Mouse (Mus musculus) testis, postnatal 10 days (tissue): Measurements from ENCODE around the gene Cobll1.

Experiments
- DNase-seq: peaks from one replicate; pipeline ENCODE4 v3.0.0; 2021; ENCODE audit warnings: low spot score

The Cobll1 gene

DNA sequence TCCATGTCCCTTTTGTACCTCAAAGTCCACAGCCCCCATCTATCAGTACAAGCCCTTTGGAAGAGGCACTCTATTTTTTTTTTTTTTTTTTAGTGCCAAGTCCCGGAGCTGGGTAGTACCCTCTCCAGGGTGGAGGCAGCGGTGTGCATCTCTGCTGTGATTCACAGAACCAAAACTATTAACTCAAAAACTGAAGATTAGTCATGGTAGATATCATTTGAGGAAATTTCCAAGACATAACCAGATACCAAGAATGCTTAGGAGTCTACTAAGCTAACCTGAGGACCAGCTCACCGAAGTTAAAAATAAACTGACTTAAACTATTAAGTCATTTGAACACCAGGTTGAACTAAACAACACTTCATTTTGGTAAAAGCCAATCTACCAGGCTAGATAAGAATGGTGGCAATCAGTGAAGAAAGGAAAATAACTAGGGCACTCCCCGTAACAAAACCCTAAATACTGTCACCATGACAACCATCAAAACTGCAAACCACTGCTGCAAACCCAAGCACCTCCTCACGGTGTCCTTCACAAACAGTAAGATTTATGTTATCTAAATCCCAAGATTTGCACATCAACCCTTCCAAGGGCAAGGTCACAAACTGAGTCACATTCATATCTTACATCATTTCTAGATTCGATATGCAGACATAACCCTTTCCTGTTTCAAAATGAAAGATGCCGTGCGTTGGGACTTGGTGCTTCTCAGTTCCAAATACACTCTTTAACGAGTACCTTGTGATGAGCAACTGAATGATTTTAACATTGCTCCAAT is 43.8 kb downstream of the Cobll1 start:
- DNase-seq, result no peak

DNA sequence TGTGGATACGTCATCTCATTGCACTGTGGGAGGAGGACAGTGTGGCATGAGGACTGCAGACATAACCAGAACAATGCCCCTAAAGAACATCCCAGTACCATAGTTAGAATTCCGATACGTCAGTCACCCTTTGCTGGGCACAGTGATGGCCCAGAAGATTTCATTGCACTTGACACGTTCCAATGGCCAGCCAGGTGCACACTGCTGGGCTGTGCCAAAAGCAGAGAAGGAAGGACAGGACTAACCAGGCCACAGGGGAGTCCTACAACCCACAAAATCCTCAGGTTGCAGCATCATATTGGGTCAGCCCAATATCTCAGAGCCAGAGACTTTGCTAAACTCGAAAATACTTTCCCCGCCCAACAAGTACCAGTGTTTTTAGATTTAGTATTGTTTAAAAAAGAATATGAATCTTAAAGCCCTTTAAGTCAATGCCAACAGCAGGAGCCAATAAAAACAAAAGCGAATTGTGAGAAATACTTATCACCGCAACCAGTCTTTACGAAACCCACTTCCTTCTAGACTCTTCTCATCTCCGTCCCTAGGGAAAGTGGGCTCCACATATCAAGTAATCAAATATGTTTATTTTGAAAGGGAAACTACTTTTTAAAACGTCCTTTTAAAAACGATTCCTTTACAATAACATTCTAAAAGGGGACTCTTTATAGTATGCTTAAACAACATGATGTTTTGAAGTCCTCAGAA is 46.0 kb downstream of the Cobll1 start:
- DNase-seq, result no peak

DNA sequence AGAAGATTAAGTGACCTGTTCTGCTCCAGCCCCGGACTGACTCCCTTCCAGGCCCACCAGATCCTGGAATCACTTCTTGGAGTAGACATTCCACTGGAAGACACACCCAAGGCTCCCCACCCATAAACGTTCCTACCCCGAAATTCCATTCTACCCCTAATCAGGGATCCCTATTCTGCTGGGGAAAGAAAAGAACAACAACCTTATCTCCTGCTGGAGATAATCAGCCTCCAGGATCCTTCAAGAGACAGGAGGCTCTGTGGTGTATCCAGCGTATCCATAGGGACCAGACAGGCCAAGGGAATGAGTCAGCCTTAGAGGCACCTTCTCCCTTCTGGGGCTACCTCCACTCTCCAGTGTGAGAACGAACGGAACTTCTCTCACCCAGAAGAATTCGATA is 47.8 kb downstream of the Cobll1 start:
- DNase-seq, result no peak

DNA sequence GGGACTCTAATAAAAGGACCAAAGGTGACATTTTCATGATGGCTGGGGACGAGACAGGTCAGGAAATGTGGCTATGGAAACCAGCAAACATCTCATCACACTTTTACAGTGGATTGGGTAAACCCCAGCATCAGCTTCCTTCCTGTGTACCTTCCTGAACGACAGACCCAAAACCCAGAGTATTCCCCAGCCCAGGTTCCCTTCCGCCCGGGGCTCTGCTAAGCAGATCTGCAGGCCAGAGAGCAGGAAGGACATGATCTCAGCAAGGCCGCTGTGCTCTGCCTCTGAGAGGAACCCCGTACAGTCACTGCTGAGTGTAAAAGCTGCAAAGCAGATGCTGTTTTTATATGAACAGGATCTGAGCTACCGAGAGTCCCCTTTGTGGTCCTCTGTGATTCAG is 49.9 kb downstream of the Cobll1 start:
- DNase-seq, result no peak

DNA sequence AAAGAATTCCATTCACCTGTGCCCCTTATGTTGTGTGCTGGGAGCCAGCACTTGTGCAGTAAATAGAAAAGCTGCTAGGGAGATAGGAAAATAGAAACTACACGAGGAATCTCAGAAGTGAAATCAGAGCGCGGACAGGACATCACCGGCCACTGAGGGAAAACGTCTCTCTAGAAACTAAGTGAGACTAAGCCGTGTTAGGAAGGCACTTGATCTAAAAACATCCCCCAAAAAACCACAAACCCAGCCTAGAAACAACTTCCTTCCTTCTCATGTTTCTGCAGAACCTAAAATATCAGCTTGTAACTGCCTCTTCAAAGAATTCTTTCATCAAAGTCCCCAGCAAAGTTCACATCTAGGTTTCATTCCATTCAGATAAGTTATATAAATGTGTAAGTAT is 50.6 kb downstream of the Cobll1 start:
- DNase-seq, result no peak

DNA sequence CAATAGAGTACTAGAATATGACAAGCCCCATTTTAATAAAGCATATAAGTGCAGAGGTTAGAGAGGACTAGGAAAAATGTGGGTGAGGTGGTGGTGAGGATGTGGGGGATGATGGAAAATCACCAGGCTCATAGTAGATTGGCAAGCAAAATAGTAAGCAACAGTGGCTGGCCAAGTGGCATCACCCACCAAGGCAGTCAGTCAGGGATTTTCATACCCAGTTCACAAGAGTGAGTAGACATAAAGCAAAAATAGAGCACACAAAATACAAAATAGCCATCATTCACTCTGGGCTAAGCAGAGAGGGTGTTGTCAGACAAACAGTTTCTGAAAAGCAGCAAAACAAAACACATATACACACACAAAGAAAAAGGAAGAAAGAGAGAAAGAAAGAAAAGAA is 51.6 kb downstream of the Cobll1 start:
- DNase-seq, result no peak

DNA sequence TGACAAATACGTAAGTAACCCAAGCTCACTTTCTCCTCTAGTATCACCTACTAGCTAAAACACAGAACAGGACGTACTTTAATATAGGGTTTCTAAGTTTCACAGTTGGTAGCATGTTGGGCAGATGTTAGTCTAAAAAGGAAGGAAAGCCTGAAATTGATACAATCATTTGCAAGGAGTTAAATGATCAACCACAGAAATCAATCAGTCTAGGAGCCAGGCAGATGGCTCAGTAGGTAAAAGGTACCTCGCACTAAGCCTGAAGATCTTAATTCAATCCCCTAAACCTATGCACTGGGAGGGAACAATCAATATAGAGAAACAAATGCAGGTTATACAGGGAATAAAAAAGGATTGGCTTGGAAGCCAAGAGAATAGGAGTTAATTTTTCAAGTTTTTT is 52.0 kb downstream of the Cobll1 start:
- no peak for DNase-seq

DNA sequence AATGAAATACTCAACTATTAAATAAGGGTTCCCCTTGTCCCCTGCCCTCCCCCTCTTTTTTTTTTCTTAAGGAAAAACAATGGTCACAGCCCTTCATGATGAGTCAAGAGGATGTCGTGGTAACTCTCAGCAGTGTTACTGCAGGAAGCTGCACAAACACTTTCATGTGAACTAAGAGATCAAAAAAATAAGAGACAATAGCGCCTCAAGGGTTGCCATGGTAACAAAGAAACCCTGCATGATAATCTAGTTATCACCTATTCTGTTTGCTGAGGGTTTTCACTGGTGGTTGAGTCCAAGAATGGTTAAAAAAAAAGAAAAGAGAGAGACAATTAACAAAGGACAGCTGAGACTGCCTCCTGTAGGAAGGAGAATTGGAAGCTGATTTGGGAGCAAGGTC is 56.5 kb downstream of the Cobll1 start:
- no peak for DNase-seq

DNA sequence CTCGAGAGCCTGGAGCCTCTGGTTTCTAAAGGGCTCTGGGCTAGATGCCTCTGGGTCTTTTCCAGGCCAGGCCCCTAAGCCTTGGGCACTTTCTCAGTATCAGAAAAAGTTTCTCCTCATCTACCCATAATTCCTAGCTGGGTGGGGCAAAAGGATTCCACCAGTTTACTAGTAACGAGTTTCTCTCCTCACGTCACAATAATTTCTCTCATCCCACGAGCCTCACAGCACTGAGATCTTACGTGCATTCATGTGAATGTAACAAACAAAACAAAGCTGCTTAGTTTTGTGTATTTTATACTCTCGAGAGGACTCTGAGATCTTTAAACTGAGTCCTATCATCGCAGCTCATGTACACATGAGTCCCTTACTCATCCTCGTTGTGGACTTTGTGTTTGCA is 57.5 kb downstream of the Cobll1 start:
- DNase-seq, result no peak

DNA sequence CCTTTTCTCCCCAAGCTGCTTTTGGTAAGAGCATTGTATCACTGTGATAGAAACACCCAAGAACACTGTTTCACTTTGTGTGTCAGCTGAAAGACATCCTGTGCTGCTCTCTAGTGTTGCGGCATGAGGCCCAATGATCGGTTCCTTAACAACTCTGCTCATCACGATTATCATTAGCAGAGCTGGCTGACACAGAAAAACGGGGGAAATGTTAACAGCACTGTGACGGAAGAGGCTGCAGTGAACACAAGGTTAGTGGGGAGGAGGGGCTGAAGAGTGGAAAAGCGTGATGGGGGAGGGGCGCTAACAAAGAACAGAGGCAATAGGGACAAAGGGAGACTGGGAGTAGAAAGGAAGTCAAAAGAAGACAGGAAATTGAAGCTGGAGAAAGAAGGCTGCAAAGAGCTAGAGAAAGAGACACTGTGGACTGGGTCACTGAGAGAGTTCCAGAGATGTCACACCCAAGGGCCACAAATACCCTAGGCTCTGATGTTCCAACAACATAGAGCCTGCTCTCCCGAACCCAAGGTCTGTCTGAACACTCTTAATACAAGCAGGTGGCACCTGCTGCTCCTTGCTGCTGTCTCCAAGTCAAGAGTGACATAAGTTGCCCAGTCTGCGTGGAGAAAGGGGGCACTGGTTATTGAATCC is 58.0 kb downstream of the Cobll1 start:
- DNase-seq, result no peak

DNA sequence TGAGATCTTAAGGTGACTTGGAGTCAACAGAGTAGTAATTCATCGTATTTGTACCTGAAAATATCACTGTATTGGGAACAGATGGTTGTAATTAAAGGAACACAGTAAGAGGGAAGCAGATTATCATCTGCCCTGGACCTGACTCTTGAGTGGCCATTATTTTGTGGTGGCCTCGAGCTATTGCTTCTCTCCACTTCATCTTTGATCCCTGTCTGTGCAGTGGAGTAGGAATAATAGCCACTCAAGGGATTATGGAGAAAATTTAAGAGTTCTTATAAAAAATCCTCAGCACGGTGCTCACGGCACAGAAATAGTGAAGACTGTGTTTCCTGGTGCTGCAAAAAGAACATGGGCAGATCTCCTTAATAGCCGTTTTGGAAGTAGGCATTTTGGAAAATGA is 63.6 kb downstream of the Cobll1 start:
- no peak for DNase-seq

DNA sequence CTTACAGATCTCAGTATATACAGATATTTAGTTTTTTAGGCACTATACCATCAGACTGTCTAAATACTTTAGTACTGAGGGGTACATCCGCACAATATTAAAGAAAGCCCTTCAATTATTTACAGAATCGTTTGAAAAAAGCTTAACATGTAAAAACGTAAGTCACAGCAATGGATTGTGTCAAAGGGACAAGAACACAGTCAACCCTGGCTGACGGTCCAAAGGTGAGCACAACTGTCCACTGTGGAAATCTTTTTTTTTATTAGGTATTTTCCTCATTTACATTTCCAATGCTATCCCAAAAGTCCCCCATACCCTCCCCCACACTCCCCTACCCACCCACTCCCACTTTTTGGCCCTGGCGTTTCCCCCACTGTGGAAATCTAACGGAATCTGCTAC is 67.1 kb downstream of the Cobll1 start:
- DNase-seq, result no peak

DNA sequence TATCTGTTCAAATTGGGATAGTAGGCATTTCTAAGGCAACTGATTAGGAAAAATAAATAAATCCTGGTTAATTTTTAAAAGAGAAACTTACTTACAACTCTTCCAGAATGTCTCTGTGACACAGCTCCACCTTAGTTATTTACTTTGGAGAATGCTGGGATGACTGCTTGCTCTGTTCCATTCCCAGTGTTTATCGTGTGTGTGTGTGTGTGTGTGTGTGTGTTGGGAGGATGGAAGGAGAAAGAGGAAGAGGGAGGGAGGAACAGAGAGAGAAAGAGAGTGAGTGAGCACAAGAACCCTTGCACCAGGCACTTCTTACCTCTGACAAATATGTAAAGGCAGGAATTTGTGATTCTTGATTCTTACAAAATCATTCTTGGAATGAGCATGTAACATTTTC is 67.7 kb downstream of the Cobll1 start:
- DNase-seq, result no peak

DNA sequence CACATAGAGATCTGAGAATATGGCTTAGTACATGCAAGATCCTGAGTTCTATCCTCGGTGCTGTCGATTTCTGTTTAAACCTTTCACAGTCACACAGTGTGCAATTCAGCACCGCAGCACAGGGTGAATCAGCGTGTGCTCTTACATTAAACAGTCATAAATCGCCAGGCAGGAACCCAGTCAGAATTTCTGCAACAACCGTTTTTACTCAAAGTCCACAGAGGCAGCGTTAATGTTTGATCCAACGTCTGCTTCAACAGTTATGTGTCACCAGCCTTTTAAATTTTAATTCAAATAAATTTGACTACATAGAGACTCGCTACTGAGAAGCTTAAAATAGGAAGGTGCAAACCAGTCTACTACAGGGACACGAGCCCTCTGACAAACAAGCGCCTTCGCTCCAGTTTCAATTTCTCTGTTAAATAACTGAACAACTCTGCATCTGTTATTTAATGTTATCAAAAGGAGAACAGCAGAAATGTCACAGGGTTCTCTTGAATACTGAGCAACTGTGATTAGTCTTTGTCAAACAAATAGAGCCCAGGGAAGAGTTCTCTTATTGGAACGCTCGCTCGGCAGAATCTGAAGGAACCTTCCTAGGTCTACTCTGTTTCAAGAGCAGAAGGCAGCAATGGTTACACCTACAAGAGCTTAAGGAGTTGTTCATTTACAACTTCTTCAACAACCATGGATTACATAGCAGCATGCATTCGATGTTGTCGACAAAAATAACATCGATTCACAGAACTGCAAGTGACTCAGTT is 68.3 kb downstream of the Cobll1 start:
- no peak for DNase-seq

DNA sequence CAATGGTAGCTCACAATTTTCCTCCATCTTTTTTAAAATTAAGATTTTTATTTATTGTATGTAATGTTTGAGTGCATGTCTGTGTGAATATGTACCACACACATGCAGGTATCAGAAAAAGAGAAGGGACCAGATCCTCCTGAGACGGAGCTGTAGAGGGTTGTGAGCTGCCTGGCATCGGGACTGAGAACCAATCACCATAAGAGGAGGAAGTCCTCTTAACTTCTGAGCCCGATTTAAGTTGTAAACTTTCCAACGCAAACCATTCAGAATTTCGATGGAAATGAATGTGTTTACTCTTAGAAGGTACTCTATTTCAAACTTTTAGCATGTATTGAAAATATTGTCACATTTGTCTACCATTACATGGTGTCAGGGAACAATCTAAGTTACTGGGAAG is 68.9 kb downstream of the Cobll1 start:
- no peak for DNase-seq

DNA sequence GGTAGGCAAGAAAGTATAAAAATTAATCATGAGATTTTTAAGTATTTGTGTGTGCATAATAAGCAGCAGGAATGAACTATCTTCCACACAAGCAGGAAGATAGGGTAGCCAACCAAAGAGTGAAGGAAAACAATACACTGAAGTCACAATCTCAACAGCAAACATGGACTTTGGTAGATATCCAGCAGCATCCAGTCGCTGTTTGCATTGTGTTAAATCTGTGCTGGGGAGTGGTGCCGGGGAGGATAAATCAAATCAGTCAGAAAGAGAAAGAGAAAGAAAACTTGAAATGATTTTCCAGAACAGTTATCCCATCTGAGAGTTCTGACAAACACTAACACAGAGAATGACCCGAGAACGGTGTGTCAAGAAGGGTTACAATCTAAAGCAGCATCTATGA is 75.2 kb downstream of the Cobll1 start:
- DNase-seq, result no peak

DNA sequence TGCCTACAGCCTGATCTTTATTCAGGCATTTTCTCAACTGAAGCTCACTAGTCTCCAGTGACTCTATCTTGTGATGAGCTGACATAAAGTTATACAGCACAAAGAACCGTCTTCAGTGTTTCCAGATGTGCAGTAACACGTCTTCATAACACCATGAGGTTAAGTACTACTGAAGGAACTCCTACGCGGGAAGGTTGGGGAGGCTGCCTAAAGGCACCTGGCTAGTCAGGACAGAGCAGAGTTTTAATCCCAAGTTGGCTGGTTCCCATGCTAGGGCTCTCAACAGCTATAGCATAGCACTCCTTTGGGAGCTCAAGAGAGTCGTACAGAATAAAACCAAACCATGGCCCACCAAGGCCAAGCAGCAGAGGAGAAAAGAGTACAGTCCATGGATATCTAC is 76.6 kb downstream of the Cobll1 start:
- DNase-seq, result no peak

DNA sequence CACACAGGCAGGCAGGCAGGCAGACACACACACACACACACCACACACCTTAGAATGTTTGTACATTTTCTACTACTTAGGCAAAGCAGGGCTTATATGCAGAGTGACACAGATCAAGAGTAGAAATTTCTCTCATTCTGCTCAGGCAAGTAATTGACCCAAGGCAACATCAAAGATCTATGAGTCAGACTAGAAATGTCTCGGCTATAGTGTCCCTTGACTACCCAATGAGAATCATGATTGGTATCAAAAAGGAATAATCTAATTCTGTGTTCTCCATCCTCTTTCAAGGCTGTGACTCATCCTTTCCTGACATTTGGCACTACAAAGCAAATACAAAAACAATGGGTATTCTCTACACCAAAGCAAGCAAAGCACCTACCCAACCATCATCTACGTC is 77.5 kb downstream of the Cobll1 start:
- no peak for DNase-seq

DNA sequence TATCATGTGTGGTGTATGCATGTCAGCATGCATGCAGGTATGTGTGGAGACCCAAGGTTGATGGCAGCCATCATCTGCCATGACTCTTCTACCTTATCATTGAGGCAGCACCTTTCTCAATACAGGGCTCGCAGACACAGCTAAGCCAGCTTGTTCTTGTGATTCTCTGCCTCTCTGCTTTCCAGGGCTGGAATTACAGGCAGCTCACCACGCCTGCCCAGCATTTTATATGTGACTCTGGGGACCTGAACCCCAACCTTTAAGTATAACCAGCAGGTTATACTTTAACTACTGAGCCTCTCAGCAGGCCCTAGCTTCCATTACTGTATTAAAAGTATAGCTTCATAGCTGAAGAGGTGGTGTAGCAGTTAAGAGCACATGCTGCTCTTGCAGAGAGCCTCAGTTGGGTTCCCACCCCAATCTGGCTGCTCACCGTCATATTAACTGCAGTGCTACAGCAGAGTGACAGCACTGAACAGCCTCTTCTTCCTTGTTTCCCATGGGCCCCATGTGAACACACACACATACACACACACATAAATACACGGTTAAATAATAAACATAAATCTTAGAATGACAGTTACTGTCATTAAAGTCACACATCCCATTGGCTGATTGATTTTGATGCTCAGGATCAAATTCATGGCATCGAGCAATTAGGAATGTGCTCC is 81.1 kb downstream of the Cobll1 start:
- no peak for DNase-seq

DNA sequence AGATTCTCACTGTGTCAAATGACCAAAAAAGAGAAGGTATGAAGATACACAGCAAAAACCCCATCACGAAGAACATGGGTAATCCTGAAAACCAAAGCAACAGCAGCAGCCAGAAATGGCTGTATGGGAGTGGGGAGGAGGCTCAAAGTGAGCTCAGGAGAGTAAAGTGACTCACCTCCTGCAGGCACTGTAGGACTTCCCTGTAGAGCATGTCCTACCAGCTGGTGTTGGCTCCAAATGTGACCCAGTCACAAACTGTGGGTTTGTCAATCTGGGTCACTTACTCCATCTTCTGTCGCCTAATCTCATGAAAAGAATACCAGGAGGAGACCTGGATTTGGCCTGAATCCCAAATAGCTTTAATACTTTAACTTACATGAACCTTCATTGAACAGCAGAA is 81.9 kb downstream of the Cobll1 start:
- no peak for DNase-seq

DNA sequence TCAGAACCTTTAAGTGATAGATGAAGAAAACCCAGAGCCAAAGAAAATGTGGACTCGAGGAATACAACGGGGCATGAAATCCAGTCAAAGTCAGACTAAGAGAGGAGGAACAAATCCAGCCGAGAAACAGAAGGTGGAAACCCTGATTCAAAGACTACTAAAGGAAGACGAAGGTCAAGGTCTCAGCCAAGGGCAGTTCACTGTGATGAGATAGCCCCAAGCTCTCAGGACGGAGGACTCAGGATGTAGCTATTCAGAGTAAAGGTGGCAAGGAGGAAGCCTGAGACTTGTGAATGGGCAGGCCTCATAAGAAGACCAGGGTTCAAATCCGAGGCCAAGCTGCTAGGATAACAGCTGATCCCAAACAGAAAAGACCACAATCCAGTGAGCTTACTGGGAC is 90.3 kb downstream of the Cobll1 start:
- no peak for DNase-seq

DNA sequence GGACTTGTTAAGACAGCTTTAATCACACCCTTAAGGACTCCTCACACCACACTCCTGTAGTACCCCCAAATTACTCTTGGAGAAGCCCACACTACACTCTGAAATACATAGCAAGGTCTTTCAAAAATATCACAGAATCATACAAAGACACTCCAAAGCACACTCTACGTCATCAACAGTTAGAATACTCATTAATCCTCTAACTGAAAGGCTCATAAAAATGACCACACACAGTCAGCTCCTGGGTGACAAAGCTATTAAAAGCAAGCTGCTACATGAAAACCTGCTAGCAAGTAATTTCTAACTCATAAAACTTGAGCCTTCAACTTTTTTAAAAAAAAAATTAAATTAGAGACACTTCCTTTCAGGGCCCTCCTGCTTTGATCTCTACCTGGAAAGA is 91.8 kb downstream of the Cobll1 start:
- no peak for DNase-seq
